Mouse (Mus musculus) left cerebral cortex, postnatal 25 days (tissue): ENCODE data around the gene Akap8l. TPM values are rescaled to one million over a fixed set of nuclear protein-coding genes. Genes with fewer than 3 reads are reported as not detected.

ENCODE experiments used
- DNase-seq, 2 experiments: peaks; one replicate each; pipeline ENCODE4 v3.0.0; 2022; ENCODE audit warnings: low spot score in 2 of 2, mixed read lengths in 1 of 2
- intact Hi-C: fragments of 180-260 bp; cut with DNase I; formaldehyde crosslinking; loops from one replicate; pipeline ENCODE4 v1.15.1; 2025
- microRNA-seq, 2 experiments: library from miRNA; unstranded; fragments of <30 nt; microRNA quantifications; one replicate each; pipeline ENCODE4 v1.2.0; 2022
- total RNA-seq, 2 experiments: library from RNA; stranded (reverse); gene quantifications; 2 replicates each; pipeline ENCODE4 v1.2.3; 2021

The Akap8l gene
- total RNA-seq, 2 experiments from 2014 or later = 179 to 230 TPM

DNA sequence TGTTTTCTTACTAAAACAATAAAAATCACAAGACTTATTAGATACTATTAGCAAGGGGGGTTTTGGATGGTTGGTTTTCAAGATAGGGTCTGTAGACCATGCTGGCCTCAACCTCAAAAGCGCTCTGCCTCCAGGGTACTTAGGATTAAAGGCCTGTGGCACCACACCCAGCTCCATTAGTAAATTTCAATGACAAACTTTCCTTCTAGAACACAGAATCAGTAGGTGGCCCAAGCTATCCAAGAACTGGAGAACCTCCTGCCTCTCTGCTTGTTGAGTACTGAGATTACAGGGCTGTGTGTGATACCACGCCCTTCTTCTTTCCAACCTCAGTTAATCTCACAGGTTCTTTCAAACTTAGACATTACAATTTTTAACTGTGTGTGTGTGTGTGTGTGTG is 69.3 kb downstream of the Akap8l start:
- intact Hi-C loops = loop anchor here (5.0 to 10.0 kb wide), 2 partner anchors 44 to 136 kb away; no protein-coding TSS in a partner anchor

GRCm38 (mm10) chr17:32280575-32280974 is 69.8 kb downstream of the Akap8l start:
- no peak for DNase-seq
- intact Hi-C loops = loop anchor here (5.0 to 10.0 kb wide), 2 partner anchors 43 to 136 kb away; no protein-coding TSS in a partner anchor

More for the DNA sequence above, 69.3 kb downstream of the Akap8l start:
- DNase-seq = no peak

DNA sequence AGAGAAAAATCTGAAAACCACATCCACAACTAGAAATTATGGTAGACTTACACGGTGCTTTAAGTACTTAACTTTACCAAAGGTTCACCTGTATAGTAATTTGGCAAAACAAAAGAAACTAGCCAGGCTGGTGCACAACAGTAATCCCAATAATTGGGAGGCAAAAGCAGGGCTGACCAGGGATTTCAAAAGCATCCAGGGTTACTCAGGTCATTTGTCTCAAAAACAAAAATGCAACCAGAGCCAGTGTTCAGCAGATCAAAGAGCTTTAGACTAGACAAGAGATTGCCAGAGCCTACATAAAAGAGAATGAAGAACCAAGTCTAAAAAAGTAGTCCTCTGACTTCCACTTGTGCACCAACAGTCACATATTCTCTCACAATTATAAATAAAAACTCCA is 73.2 kb downstream of the Akap8l start:
- no peak for DNase-seq
- intact Hi-C loops = no loop called here

DNA sequence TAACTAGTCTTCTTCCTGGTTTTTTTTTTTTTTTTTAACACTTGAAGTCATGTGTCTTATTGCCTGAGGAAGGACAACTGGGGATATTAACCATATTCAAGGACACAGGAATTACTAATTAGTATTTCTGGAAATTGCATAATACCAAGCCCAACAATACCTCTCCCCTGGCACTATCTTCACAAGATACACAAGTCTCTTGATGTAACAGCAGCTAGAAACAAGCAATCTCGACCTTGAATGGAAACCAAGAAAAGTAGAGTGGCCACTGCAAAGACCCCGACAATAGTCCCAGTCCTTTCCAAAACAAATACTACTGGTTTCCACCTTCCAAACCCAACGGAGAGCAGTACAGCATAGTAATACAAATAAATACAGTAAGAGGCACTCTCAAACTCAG is 74.8 kb downstream of the Akap8l start:
- intact Hi-C loops = no loop called here
- no peak for DNase-seq

Small RNAs within 50 kb of the gene (microRNA-seq; reads per million reads assigned to microRNA genes)
- gene Gm22201 = 0 to 0.67 reads per million in 2 experiments

Other genes with a start within 250 kb of the Akap8l start
- gene Notch3, start 183.8 kb downstream of the Akap8l start, total RNA-seq = 10 to 100 TPM in 1 of 2 experiments, 1 to 10 TPM in 1; 7.5 to 10.0 TPM
- gene Ephx3, start 161.1 kb downstream of the Akap8l start, total RNA-seq = under 1 TPM; 0.39 to 0.48 TPM
- gene Brd4, start 65.9 kb downstream of the Akap8l start, total RNA-seq = 100 to 1,000 TPM; 117 to 130 TPM
- gene Akap8, start 29.4 kb downstream of the Akap8l start, total RNA-seq = 10 to 100 TPM; 71.1 to 94.8 TPM
- gene Wiz, start 38.8 kb upstream of the Akap8l start, total RNA-seq = 10 to 100 TPM; 55.0 to 56.7 TPM
- gene Rasal3, start 53.0 kb upstream of the Akap8l start, total RNA-seq = 1 to 10 TPM; 3.9 to 4.1 TPM
- not detected for gene Pglyrp2, start 73.6 kb upstream of the Akap8l start, total RNA-seq
- not detected for gene Cyp4f39, start 102.1 kb upstream of the Akap8l start, total RNA-seq
- gene Cyp4f17, start 155.4 kb upstream of the Akap8l start, total RNA-seq = 1 to 10 TPM; 3.3 to 4.6 TPM
- 1 to 10 TPM; 4.8 to 6.8 TPM for gene Cyp4f16, start 186.0 kb upstream of the Akap8l start, total RNA-seq